Mouse (Mus musculus) spleen, adult 18-20 months (tissue): ENCODE measurements around the gene Spag17.

Source experiments
- DNase-seq, 2 experiments: peaks; one replicate each; pipeline ENCODE4 v3.0.0; 2022; ENCODE audit warnings: mixed read lengths in 2 of 2

Gene Spag17

GRCm38 (mm10) chr3:99965863-99966262, 80.7 kb downstream of the Spag17 start:
- no peak for DNase-seq

DNA sequence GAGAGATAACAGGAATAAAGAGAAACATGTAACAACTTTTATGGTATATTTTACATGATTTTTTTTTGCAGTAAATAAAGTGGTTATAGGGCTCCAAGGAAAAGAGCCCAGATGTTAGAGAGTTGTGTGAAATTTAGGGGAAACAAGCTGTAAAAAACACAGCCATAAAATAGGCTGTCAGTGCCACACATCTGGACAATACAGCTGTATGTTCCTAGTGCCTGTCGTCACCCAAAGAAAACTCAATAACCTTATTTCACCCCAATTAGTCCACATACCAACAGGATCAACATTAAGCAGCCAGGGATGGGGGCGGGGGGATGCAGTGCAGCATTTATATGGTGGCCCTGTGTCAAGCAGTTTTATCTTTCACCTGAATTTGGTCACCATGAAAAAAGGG, 81.1 kb downstream of the Spag17 start:
- DNase-seq: no peak

- DNase-seq: no peak
Measured at GRCm38 (mm10) chr3:99970766-99971165, 85.6 kb downstream of the Spag17 start.

- DNase-seq: no peak
Measured at GRCm38 (mm10) chr3:99981046-99981445, 95.8 kb downstream of the Spag17 start.

- no peak for DNase-seq
Measured at GRCm38 (mm10) chr3:100004676-100005075, 119.5 kb downstream of the Spag17 start.

- no peak for DNase-seq
Measured at GRCm38 (mm10) chr3:100009807-100010206, 124.6 kb downstream of the Spag17 start.

DNA sequence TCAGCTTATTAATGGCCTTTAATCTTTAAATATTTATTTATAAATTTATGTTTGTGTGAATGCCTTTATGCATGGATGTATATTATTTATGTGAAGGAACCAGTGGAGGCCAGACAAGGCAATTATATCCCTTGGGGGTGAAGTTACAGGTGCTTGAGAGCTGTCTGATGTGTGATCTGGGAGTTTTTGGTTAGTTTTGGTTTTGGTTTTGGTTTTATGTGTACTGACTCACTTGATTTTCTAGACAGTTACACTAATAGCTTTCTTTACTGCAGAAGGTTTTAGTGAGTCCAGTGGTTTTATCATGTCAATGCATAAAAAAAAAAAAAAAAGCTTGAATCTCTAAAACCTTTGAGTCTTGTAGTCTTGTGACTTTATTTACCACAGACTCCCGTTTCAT, 128.9 kb downstream of the Spag17 start:
- no peak for DNase-seq

GRCm38 (mm10) chr3:100031291-100031690, 146.1 kb downstream of the Spag17 start:
- no peak for DNase-seq

GRCm38 (mm10) chr3:100032969-100033368, 147.8 kb downstream of the Spag17 start:
- no peak for DNase-seq

- DNase-seq: no peak
Measured at GRCm38 (mm10) chr3:100034366-100034956, 149.3 kb downstream of the Spag17 start.

- no peak for DNase-seq
Measured at GRCm38 (mm10) chr3:100035097-100035496, 149.9 kb downstream of the Spag17 start.

- no peak for DNase-seq
Measured at GRCm38 (mm10) chr3:100036846-100037245, 151.6 kb downstream of the Spag17 start.

DNA sequence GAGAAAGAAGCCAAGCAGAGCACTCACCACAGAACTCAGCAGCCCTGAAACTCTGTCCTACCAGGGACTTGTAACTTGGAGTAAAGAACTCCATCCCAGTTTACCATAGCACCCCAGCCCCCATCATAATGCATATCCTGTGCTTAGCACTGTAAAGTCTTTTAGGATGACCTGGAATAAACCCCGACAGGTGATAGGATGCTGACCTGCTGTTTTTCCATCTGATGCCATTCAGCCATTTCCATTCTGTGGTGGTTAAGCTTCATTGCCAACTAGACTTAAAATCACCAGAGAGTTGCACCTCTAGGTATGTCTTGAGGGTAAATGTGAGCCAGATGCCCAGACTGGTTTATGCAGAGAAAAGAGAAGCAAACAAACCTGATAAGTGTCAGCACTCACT, 189.2 kb downstream of the Spag17 start:
- no peak for DNase-seq

DNA sequence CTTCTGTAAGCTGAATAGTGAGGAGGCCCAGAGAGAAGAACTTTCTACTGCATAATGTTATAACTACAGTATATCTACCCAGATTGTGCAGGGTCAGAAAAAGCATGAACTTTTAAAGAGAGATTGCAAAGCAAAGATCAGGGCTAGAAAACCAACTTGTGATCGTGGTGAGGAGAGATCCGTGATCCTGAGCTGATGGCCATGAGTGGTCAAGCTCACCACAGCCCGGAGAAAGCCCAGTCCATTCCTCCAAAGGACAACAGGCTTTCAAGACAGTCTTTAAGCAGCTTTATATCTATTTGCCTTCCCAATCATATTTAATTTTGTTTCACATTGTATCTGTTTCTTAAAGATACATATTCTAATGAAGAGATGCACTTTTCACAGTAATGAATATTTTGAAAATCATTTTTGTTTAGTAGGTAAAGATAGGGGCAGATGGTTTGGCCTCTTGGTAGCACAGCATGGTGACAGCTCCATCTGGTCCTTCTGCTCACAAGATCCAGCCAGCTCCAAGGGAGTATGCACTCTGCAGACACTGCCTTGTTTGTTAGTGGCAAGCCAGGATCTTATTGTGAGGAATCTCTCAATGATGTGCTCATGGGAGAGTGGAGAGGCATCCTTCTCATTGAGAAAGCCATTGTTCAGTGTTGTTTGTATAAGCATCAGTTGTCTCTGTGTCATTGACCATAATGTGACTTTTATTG, 217.3 kb downstream of the Spag17 start:
- DNase-seq: no peak

DNA sequence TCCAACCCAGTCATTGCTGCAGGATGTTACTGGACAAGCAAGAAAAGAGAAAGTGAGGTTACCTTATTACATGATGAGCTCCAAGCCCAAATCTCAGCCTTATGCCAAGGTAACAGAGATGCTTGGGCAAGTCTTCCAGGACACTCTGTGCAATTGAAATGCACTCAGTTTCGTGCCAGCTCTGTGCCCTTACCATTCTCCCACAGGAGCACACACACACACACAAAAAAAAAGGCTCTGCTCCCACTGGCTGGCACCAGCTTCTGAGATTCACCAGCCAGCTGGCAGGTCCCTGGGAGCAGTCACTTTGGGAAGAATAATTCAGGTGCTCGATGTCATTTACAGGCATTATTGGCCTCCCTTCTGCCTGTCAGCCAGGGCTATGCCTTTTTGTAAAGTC, 221.5 kb downstream of the Spag17 start:
- no peak for DNase-seq

DNA sequence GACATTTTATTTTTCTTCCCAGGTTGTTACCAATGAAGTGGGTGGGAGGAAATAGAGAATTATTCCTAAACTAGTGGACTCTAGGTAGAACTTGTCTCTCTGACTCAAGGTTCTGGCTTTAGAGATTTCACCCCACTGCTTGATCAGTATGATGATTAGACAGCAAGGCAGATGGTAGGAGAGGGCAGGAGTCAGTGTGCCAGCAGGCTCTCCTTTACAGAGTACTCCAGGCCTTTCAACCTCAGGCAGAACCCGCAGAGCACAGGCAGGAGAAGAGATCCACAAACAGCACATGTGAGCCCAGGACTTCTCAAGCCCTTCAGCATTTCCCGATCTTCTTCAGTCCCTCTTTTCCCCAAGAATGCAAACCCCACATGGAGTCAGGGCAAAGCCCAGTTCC, 233.5 kb downstream of the Spag17 start:
- no peak for DNase-seq

GRCm38 (mm10) chr3:100121961-100122360, 236.8 kb downstream of the Spag17 start:
- DNase-seq: no peak

DNA sequence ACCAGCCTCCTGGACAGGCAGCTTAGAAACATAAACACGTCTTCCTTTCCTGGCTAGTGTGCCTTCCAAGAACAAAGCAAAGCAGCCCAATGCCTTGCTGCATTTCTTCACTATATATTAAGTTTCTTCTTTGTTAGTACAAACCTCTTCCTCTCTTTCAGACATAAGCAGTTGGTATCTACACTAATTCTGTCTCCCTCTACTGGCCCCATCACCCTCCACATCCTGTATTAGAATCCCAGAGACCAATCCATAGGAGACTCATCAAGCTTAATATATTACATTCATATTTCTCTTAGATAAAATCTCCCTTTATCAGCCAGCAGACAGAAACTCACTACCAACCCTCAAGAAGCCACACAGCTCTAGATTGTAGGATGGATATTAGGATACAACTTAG, 237.2 kb downstream of the Spag17 start:
- DNase-seq: no peak

DNA sequence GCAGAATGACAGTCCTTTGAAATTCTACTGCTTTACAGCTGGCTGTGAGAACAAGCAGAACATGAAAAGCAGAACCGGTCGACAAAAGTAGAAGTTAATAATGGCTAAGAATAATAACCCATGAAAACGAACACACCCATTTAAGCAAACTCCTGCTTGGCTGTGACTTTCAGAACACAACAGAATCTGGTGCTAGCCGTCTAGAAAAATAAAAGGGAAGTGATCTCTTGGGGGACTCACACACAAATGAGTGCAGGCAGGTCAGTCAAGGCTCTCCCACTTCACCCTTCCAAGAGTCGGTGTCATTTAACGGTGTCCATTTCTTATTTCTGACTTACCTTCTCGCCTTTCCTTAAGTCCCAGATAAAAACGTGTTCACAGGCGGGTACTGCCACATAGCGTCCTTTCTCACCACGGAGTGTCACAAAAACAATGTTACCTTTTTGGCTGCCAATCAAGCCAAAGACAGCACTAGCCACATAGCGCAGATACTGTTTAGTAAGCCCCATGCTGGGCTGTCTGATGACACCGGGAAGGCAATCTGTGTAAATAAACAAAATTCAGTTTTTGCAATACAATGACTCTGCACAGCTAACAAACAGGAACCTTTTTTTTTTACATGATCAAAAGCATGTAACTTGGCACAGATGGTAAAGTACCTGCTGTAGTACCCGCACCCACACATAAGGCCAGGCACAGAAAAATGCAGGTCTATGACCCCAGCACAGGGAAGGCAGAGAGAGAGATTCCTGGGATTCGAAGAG, 275.7 kb downstream of the Spag17 start:
- no peak for DNase-seq

GRCm38 (mm10) chr3:100161665-100162314, 276.6 kb downstream of the Spag17 start:
- no peak for DNase-seq

- peak; percentile 86 to 89 for DNase-seq
Measured at GRCm38 (mm10) chr3:100162315-100163105, 277.3 kb downstream of the Spag17 start, which contains the start of the genes Gdap2 and Wdr3. Gene Gdap2, plus strand, starts transcription at chr3:100162381. Gene Wdr3, minus strand, starts transcription at chr3:100162407.

DNA sequence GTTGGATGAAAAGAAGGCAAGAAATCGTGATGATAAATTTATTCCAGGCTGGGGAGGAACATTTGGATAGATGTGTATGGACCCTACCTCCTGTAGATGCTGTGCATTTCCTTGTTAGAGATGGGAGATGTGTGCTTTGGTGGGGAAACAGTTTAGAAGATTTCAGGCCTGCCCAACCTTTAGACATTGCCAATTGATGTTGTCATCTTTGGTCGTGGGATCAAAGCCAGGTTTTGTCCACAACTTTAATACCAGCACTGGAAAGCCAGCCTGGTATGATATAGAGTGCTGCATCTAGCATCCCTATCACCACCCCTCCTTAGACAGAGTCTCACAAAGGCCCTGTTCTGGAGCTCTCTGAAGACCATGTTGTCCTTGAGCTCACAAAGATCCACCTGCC, 278.4 kb downstream of the Spag17 start:
- DNase-seq: no peak

DNA sequence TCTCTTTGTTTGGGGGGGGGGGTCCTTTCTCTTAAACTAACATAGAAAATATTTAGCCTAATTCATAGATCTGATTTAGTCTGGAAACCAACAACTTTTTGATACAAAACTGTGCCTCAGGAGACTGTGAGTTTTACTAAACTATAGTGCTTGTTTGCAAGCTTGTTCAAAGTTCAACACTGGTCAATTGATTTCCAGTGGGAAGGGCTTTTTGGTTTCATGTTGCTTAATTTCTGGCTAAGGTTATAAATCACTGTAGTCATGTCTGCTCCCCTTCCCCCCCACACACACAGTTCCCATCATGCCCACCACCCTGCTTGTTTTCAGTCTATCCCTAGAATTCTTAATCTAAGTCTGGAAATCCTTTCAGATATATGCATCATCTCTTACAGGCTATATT, 279.8 kb downstream of the Spag17 start:
- no peak for DNase-seq
